Mouse (Mus musculus): ENCODE measurements around the gene Rusc1.
"Not testable (repeated sequence)": the region's sequence is repeated elsewhere in the genome, so short reads cannot be mapped to it uniquely, and the experiment has no call there.

Gene Rusc1

GRCm38 (mm10) chr3:89084133-89084532, 9.0 kb downstream of the Rusc1 start:
- CTCF ChIA-PET = no interaction called here
- POLR2A ChIA-PET = no interaction called here

GRCm38 (mm10) chr3:89082287-89082686, 10.8 kb downstream of the Rusc1 start:
- CTCF ChIA-PET = not testable (repeated sequence)
- POLR2A ChIA-PET = interaction anchor here in 2 of 4 experiments (0.6 to 0.7 kb wide), 2 partner anchors 821 to 869 kb away, joined by 3 to 7 read pairs; no protein-coding TSS in a partner anchor

- CTCF ChIA-PET = interaction anchor here in 2 of 4 experiments (0.5 to 1.4 kb wide), 3 partner anchors 9 to 235 kb away, joined by 3 to 4 read pairs (median 3); no protein-coding TSS in a partner anchor
- POLR2A ChIA-PET = interaction anchor here in 1 of 4 experiments (0.9 kb wide), 1 partner anchor 11 kb away, joined by 3 read pairs; no protein-coding TSS in a partner anchor
These were observed 15.7 kb downstream of the Rusc1 start for GRCm38 (mm10) chr3:89077383-89077782.

- ChIA-PET CTCF (no interaction called here), POLR2A (no interaction called here)
These were observed 25.8 kb downstream of the Rusc1 start for GRCm38 (mm10) chr3:89067265-89067664.

GRCm38 (mm10) chr3:89061696-89062095, 31.4 kb downstream of the Rusc1 start:
- ChIA-PET CTCF (no interaction called here), POLR2A (interaction anchor here in 1 of 4 experiments (0.6 kb wide), 1 partner anchor 1221 kb away, joined by 5 read pairs; no protein-coding TSS in a partner anchor)

- ChIA-PET POLR2A (interaction anchor here in 3 of 4 experiments (0.6 to 1.2 kb wide), 4 partner anchors 11 to 143 kb away, joined by 3 read pairs; no protein-coding TSS in a partner anchor), CTCF (interaction anchor here in 2 of 4 experiments (0.9 to 1.0 kb wide), 2 partner anchors 12 kb away, joined by 3 read pairs; no protein-coding TSS in a partner anchor)
These were observed 34.3 kb downstream of the Rusc1 start for GRCm38 (mm10) chr3:89058783-89059182.

- ChIA-PET CTCF (interaction anchor here in 3 of 4 experiments (0.6 to 1.0 kb wide), 3 partner anchors 12 to 122 kb away, joined by 3 to 11 read pairs (median 5); no protein-coding TSS in a partner anchor), POLR2A (interaction anchor here in 3 of 4 experiments (0.6 to 1.2 kb wide), 4 partner anchors 10 to 149 kb away, joined by 3 to 6 read pairs (median 3); no protein-coding TSS in a partner anchor)
These were observed 34.8 kb downstream of the Rusc1 start for GRCm38 (mm10) chr3:89058361-89058760.

GRCm38 (mm10) chr3:89043359-89043758, 49.8 kb downstream of the Rusc1 start:
- POLR2A ChIA-PET = interaction anchor here in 2 of 4 experiments (0.6 to 0.8 kb wide), 2 partner anchors 23 to 55 kb away, joined by 4 to 5 read pairs; no protein-coding TSS in a partner anchor
- CTCF ChIA-PET = interaction anchor here in 2 of 4 experiments (0.6 to 0.7 kb wide), 3 partner anchors 61 to 292 kb away, joined by 3 to 4 read pairs (median 3); no protein-coding TSS in a partner anchor

All from embryonic stem cell, embryonic (primary cell).